Mouse (Mus musculus): Measurements from ENCODE around the gene Rnasel. TPM values are rescaled to one million over a fixed set of nuclear protein-coding genes. Genes with fewer than 3 reads are reported as not detected.
A peak's percentile ranks its signal among the peaks of the same experiment; 100 is the strongest.

Gene Rnasel
- 10 to 100 TPM; 38.6 to 49.7 TPM for polyA plus RNA-seq (2017; shearing (Covaris generic))

DNA sequence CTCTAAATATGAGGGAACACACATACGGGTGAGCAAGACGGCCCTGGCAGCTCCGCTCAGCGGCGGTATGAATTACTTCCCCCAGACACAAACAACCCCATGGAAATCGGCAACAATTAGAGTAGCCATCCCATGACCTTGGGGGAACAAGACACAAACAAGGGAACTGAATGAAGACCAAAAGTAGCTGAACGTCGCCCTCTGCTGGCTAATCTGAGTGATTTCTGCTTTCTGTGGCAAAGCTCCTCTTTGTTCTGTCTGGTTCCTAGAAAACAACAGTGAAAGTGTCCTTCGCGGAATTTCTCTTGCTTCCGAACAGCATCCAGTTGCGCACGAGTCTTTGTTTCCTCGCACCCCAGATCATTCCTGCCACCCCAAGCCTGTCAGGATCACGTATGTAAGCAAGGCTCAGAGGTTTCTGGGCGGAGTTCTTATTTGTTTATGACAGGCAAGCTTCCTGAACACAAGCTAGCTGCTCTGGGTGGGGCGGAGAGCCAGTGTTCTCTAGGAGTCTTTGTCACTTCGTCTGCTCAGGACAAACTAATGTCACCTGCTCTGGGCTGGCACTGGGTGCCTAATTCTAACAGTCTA lies at the start of gene Rnasel:
Rnasel (plus strand) TSS at position 216 of the 591 bp plus-strand sequence.
- peak; percentile 50 for ATAC-seq

DNA sequence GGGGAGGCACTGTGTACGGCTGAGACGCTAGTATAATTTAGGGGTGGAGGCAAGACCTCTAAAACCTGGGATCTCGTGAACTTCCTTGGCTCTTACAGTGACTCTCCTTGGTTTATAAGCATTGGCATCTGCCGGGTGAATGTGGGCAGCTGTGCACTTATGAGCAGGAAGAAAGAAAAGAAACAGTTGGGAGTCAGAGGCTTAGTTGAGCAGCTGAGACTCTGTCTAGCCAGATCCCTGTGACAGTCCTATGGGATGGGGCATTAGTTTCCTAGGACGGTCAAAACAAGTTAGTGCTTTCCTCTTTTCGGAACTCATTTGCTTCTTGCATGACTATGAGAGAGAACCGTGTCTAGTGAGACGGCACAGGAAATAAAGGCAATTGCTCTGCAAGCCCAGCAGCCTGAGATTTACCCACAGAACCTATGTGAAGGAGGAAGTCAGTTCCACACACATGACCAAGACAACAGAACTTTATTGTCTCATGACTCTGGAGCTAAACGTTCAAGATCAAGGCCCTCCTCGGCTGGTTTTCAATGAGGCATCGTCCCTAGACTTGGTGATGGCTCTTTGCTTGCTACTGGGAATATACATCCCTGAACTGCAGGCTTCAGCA lies 48.7 kb upstream of the Rnasel start:
- ATAC-seq: peak; percentile 53

DNA sequence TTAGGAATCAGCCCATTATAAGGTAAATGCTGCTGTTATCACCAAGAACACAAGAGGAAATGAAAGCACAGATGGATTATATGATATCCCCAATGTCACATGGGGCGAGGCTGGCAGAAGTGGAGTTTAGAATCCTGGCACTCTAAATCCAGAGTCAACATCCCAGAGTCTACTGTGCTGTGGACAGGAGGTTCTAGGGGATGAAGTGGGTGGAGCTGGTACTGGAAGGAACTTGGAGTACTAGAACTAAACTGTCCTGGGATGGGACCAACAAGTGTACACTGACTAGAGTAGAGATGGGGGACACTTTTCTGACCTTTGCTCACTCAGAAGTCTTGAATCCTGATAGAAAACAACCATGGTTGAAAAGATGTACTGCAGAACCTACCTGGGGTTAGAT lies 47.8 kb upstream of the Rnasel start:
- no peak for ATAC-seq

DNA sequence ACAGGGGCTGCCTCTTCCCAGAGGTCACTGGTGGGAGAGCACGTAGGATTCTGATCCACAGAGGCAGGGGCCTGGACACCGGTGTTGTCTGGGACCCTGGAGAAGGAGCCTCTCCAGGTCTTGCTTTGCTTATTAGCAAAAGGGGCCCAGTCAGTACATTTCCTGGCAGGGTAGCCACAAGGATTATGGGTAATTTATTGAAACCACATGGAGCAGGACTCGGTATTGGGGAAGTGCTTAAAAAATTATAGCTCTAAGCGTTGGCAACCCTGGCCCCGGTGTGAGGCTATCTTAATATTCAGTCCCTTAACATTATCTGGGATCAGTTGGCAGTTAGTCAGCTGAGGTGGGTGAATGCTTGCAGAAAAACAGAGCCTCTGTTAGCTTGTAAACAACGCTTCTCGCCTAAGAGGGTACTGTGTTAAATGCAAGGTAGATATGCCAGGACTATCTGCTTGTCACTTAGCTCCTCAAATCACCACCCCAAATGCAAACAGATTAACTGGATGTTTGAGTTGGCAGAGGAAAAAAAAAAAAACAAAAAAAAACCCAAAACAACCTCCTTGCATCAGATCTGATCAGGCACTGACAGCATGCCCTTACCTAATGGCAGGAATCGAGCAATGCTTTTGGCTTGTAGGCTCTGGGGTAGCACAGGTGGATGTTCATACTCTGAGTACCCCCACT lies 46.9 kb upstream of the Rnasel start:
- no peak for ATAC-seq

DNA sequence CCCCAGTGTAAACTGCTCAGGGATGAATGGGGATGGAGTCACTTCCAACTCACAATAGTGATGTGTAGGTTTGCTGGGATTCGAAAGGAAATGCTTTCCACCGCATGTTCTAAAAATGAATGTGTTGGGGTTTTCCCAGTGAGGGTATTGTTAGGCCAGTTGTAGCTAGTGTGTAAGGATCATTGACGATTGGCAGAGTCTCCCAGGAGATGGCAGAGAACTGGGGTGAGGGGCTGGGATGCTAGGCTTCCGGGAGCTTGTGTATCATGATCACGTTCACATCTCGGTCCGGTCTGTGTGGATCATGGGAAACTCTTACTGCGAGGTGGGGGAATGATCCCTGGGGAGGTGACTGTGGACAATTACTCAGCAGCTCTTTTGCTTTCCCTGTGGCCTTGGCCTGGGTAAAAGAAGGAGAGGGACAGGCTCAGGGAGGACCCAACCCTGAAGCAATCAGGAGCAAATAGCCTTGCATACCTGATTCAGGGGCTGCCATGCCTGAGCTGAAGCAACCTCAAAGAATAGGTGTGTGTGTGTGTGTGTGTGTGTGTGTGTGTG lies 46.3 kb upstream of the Rnasel start:
- peak; percentile 53 for ATAC-seq

DNA sequence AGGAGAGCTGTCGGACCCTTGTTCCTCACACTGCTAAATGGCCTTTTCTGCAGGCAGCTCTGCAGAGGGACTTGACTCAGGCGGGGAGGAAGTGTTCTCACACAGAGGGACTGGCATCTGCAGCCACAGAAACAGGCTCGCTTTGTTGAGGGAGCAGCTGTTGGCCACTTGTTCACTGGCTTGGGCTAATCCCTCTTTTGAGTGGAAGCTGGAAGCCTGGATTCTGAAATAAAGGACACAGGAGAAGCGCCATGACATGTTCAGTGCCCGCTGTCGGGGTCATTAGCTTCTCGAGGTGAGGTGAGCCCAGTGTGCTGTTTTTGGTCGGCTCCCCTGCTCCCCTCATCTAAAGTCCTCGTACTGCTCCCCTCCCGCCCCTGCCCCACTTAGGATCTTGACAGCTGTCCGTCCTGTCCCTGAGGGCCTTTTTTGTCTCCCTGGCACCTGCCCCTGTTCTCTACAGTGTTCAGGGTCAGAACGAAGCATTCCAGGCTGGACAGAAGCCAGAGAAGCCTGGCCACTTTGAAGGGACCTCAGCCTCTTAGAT lies 45.7 kb upstream of the Rnasel start:
- ATAC-seq: no peak

DNA sequence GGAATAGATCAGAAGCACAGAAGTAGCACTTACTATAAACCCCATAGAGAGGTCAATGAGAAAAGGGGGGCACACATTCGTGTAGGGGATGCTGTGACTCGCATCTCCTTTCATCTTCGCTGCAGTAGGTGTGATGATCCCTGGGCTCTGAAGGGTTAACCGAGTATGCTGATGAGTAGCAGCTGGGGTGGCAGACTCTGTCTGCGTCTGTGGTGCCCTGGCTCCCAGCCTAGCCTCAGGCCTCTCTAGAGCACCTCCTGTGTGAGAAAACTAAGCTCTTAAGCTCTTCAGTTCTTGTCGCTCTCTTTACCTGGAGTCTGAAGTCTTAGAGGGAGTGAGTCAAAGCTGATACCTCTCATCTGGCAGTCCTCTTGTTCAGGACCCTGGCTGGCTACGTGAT lies 45.1 kb upstream of the Rnasel start:
- no peak for ATAC-seq

DNA sequence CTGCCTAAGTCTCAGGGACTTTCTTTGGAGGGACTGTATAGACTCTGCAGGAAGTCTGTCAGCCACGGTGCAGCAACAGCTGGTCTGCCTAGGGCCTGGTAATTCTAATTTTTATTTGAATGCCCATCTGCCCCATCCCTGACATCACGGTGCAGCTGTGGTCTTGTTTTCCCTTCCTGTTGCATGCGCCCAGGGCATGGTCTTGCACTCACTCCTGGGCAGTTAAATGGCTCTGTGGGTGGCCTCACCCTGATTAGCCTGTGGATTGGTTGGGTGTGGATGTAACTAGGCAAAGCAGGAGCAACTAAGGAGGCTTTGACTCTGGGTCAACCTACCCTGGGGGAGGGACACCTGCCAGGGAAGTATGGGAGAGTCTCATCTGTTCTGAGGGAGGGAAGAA lies 44.2 kb upstream of the Rnasel start:
- ATAC-seq: no peak

DNA sequence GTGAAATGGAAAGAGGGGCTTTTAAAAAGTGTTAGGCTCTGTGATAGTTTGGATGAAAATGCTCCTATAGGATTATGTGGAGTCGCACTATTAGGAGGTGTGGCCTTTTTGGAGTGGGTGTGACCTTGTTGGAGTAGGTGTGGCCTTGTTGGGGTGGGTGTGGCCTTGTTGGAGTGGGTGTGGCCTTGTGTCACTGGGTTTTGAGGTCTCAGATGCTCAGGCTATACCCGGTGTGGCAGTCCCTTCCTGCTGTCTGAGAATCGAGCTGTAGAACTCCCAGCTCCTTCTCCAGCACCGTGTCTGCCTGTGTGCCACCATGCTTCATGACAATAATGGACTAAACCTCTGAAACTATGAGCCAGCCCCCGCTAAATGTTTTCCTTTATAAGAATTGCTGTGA lies 40.6 kb upstream of the Rnasel start:
- ATAC-seq: no peak

DNA sequence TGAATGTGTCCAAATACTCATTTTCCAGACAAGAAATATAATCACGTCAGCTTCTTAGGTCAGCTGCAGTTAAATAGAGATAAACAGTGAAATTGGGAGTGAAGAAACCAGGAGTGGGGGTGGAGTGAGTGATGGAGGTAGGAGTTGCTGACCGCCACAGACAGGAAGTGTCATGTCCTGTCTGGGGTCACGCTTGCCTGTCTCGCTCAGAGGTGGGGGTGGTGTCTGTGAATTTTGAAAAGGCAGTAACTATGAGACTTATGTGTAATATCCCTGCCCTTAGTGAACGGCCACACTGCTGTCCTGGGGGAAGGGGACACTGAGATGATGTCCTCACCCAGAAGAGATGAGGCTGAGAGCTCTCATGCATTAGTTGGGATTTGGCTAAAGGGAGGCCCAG lies 39.8 kb upstream of the Rnasel start:
- peak; percentile 28 for ATAC-seq

DNA sequence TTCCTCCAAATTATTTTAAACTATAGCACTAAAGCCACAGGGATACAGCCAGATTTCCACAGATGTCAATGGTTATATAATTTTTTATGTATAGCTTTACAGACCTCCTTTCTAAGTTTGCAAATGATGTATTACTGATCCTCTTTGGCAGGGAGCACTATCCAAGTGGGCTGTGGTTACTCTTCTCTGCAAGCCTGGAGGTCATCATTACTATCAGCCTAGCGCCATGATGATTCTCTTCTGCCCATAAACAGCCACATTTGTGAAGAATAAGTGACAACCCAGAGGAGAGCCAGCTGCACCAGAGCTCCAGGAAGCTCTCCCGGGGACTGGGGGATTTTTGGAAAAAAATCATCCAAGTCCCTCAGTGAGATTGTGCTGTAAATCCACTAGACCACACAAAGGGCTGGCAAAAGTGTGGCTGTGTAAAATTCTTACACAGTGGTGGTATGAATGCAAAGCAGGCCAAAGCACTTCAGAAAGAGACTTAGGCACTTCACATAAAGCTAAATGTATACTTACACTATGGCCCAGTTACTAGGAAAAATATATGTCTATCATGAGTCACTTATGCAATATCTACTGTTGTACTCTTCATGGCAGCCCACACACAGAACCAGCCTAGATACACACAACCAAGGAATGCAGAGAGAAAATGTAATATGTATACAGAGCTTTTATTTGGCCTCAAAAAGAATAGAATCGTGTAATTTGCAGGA lies 37.5 kb upstream of the Rnasel start:
- no peak for ATAC-seq

DNA sequence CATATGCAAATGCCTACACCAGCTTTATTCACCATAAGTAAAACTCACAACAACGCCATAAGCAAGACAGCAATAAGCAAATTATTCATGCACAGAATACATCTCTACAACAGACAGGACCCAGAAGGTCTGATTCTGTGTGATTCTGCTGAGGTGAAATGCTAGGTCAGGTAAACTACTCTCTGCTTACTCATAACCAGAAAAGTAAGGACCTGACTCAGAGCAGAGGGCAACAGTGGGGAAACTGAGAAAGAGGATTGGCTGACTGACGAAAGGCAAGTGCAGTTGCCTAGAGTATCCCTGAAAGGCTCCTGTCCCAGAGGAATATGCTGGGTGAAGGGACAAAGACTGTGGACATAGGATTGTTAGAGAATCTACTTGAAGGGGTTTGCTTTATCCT lies 36.6 kb upstream of the Rnasel start:
- ATAC-seq: no peak

DNA sequence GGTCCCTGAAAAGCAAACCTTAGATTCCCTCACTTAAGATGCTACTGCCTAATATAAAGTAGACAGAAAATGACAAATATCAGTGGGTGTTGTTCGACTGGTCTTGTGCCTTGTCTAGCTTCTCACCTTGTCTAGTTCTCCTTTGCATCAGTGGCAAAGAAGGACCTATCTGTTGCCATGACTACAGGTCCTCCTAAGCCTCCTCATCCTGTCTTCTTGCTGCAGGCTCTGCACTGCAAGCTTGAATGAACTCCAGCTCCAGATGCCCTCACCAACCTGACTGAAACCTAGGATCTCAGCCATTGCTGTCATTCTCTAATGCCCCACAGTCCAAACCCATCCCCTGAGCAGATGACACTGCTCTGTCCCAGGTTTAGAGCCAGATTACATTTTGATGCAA lies 31.2 kb upstream of the Rnasel start:
- no peak for ATAC-seq

DNA sequence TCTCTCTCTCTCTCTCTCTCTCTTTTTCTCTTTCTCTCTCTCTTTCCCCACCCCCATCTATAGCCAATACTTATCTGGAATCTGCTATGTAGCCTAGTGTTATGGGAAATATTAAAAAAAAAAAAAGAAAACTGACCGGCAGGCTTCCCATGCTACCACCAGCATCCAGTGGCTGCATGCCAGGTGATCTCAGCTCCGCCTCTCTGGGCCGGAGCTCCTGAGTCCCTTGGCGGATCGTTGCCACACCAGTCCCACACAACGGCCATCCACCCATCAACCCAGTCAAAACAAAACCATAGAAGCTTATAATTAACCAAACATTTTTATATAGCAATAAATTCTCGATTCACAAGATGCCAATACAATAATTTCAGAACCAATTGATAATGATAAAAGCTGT lies 28.3 kb upstream of the Rnasel start:
- no peak for ATAC-seq

DNA sequence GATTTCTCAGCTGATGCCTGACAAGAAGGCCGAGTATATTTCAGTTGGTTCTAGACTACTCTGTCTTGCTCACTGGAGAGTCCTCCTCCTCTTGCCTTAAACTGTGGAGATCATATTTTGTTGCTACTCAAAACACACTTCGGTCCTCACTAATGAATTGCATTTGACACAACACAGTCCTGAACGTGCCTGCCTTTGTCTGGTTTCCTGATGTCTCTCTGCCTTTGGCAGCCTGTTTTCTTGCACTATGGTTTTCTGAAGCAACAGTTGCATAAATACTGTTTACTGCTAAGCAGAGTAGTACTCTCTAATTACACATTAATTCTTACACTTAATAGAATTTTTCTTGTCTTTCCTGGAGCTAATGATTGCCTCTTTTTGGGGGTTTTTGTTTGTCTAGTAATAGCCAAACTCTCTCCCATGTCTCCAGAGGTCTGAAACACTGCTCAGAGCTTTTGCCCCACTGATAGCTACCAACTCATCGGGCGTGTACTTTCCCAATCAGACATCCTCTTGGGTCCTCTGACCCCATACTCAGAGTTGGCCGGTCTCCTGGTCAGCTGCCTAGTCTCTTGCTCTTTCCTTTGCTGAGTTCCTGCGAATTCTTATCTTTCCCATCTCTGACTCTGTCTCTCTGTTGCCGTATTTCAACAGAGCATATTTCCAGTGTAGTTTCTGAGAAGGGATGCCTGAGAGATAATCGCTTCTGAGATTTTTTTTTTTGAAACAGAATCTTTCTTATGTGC lies 27.5 kb upstream of the Rnasel start:
- ATAC-seq: no peak

DNA sequence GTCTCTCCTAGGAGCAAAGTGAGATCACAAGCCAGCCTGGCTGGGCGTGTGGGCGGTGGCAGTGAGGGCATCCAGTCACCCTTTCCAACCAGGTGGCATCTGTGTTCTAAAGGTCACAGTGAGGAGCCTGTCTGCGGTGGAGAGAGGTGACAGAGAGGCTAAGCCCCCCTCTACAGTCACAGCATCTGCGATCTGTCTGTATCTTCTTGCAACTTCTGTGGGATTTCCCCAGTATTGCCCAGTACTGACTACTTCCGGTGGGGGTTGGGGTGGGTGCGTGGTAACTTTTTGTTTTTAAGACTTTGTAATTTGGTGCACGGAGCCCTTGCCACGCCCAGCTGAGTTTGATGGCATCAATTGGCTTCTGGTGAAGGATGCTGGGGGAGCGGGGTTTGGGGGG lies 25.8 kb upstream of the Rnasel start:
- peak; percentile 95 for ATAC-seq

DNA sequence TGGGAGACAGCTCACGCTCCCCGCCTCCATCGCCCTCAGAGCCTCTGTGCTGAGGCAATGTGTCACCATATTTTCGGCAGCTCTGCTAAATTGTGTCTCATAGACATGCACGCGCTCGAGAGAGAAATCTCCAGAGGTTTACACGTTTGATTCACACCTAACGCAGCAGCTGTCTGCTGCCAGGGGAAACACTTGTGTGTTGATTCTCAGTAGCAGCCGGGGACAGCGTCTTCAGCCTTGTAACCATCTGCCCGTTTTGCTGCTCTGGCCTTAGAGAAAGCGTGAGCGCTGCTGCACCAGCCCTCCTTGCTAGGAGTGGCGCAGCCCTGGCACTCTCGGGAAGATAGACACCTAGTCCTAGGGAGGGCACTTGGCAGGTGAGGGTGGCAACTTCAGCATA lies 22.6 kb upstream of the Rnasel start:
- no peak for ATAC-seq

DNA sequence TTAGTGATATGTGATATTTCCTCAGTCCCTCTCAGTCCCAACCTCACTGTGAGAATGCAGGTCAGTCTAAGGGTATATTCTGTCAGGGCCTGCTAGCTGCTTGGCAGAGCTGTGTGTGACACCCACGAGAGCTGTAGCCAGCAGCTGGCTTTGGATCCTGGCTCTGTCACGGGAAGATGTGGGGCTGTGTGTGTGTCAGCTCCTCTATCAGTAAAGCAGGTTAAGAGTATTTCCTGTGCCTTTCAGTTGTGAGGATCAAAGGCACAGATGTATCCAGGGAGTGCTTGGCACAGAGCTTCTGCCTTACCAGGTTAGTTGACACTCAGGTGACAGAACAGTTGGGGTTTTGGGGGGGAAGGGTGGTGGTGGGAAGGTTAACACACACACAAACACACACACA lies 19.4 kb upstream of the Rnasel start:
- ATAC-seq: no peak

DNA sequence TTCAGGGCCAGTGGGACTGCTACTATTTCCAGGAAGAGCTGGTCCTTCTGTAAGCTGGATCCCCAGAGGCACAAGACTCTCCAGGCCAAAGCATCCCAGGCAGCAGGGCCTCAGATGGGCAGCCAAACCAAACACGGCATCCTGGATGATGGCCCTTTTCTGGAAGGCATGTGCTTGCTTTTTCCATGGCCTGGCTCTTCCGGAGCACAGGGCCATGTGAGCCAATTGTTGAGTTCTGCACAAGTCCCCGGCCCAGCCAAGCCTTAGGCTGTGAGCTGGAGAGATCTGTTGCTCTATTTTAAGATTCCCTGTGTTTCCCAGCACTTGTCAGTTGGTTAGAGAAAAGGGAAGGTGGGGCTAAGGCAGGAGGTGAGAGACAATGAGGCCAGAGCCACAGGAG lies 18.6 kb upstream of the Rnasel start:
- ATAC-seq: no peak

DNA sequence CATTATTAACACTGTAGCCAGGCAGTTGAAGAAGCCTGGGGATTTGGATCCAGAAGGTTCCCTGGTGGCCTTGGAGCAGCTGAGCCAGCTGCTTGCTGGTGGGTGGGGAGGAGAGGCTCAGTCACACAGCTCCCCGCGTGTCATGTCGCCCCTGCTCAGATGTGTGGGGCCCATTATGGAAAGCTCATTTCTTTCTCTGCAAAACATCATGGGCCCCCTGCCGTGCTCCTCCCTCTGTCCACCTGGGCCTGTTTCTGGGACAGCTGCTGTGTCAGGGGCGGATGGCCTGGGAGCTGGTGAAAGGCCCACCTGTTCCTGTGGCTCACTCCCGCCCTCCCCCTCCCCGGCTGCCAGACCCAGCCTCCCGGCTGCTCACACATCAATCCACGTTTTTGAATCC lies 16.0 kb upstream of the Rnasel start:
- ATAC-seq: no peak

DNA sequence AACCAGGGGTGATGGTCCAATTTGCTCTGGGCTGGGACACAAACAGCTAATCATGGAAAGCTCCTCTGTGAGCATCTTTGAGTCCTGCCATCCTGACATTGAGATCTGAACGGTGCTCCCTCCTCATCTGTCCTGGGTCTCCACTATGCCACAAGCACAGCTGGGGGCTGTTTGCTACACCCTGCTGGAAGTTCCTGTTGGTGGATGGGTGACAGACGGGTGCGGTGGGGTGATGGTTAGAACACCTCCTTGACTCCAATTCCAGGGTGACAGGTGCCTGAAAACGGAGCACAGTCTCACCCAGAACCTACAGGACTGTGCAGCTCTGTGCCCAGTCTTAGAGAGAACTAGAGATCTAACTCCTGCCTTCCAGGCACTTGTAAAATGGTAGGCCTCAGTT lies 14.4 kb upstream of the Rnasel start:
- no peak for ATAC-seq

DNA sequence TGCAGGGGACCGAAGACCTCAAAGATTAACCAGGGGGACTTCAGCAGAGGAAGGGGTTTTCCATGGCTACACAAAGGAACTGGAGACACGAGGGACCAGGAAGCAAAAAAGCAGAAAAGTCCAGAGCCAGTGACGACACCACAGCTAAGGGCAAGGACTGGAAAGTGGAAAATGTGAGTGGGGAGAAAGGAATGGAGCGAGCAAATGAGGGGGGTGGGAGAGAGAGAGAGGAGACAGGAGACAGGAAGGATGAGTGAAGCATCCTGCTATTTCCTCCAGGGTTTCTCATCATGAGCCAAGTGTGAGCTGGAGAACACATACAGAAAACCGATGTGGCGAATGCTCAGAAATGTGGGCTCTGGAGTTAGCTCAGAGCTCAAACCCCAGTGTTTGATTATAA lies 13.1 kb upstream of the Rnasel start:
- ATAC-seq: no peak

All from activated CD4-positive, CD25-positive, alpha-beta regulatory T cell, adult 4 months (primary cell).